Mouse (Mus musculus) erythroblast, embryonic 14.5 days (primary cell): Measurements from ENCODE around the gene Prdx5. TPM values are rescaled to one million over a fixed set of nuclear protein-coding genes. Genes with fewer than 3 reads are reported as not detected.
"Not testable (repeated sequence)": the region's sequence is repeated elsewhere in the genome, so short reads cannot be mapped to it uniquely, and the experiment has no call there.

ENCODE experiments used
- H3K27me3 ChIP-seq: 2 replicates; pipeline ENCODE4 v1.6.1; 2012; ENCODE audit warnings: inconsistent platforms; ENCODE audit not compliant: control insufficient read depth
- H3K36me3 ChIP-seq: 2 replicates; pipeline ENCODE4 v1.6.1; 2012; ENCODE audit warnings: mild to moderate bottlenecking, inconsistent platforms; ENCODE audit not compliant: control insufficient read depth
- H3K4me1 ChIP-seq: 2 replicates; pipeline ENCODE4 v1.6.1; 2012; ENCODE audit warnings: inconsistent platforms; ENCODE audit not compliant: control insufficient read depth
- H3K4me3 ChIP-seq: replicated peaks from 2 replicates; pipeline ENCODE3; 2012; ENCODE audit warnings: moderate library complexity, mild to moderate bottlenecking, inconsistent platforms
- H3K9me3 ChIP-seq: 2 replicates; pipeline ENCODE4 v1.6.1; 2012; ENCODE audit warnings: low read length, inconsistent platforms, mixed read lengths; ENCODE audit not compliant: control insufficient read depth
- GATA1 ChIP-seq: IDR thresholded peaks from 2 replicates; pipeline ENCODE4 v1.6.1; 2012; ENCODE audit warnings: low read length, inconsistent platforms, mixed read lengths
- TAL1 ChIP-seq: IDR thresholded peaks from 3 replicates; pipeline ENCODE4 v1.6.1; 2012; ENCODE audit warnings: low read length, inconsistent platforms, mixed read lengths
- polyA plus RNA-seq: library from polyadenylated mRNA; stranded (reverse); fragments of >175 nt; gene quantifications from 2 replicates; pipeline ENCODE4 v1.2.3, GENCODE M21; 2012

Gene Prdx5
- polyA plus RNA-seq, 1 experiment = 3.8 TPM

GRCm38 (mm10) chr19:6904846-6905245 is 5.1 kb downstream of the Prdx5 start:
- Histone ChIP-seq H3K9me3 (peaks cover 10% of the 10 kb centered on the region), H3K27me3 (no peaks in the 10 kb centered on the region; the same call in 1 of the 2 replicates), H3K4me3 (no peak overlapping the region), H3K36me3 (peaks cover 27% of the 10 kb centered on the region), H3K4me1 (peaks cover 24% of the 10 kb centered on the region)
- TF ChIP-seq GATA1 (no peak), TAL1 (no peak)

- Histone ChIP-seq H3K27me3 (no peaks in the 10 kb centered on the region; the same call in none of the 2 replicates), H3K4me3 (no peak overlapping the region), H3K9me3 (peaks cover 14% of the 10 kb centered on the region), H3K4me1 (peaks cover 9% of the 10 kb centered on the region), H3K36me3 (peaks cover 27% of the 10 kb centered on the region)
- TF ChIP-seq TAL1 = no peak
- no peak for TF ChIP-seq GATA1
These were observed 6.9 kb downstream of the Prdx5 start for GRCm38 (mm10) chr19:6903031-6903430.

- peaks cover 2% of the 10 kb centered on the region; the same call in 1 of the 2 replicates for H3K36me3 ChIP-seq
- H3K4me3 ChIP-seq = no peak overlapping the region
- no peak for TF ChIP-seq TAL1
- TF ChIP-seq GATA1 = no peak
- H3K9me3 ChIP-seq = peaks cover 21% of the 10 kb centered on the region
- H3K27me3 ChIP-seq = peaks cover 7% of the 10 kb centered on the region
- H3K4me1 ChIP-seq = no peaks in the 10 kb centered on the region
These were observed 10.3 kb downstream of the Prdx5 start for GRCm38 (mm10) chr19:6899641-6900040.

GRCm38 (mm10) chr19:6895608-6896305 is 14.1 kb downstream of the Prdx5 start:
- not testable (repeated sequence) for H3K27me3 ChIP-seq

GRCm38 (mm10) chr19:6893731-6894451 is 16.0 kb downstream of the Prdx5 start:
- H3K4me3 ChIP-seq = no peak overlapping the region
- H3K36me3 ChIP-seq = no peaks in the 10 kb centered on the region
- TF ChIP-seq TAL1 (no peak), GATA1 (no peak)
- H3K9me3 ChIP-seq = peaks cover 7% of the 10 kb centered on the region
- no peaks in the 10 kb centered on the region for H3K4me1 ChIP-seq
- H3K27me3 ChIP-seq = peaks cover 7% of the 10 kb centered on the region

More at GRCm38 (mm10) chr19:6895608-6896305, 14.1 kb downstream of the Prdx5 start:
- peaks cover 17% of the 10 kb centered on the region for H3K9me3 ChIP-seq
- H3K4me3 ChIP-seq, H3K36me3 ChIP-seq, H3K4me1 ChIP-seq: not testable (repeated sequence)

GRCm38 (mm10) chr19:6892512-6892911 is 17.4 kb downstream of the Prdx5 start:
- no peaks in the 10 kb centered on the region for H3K36me3 ChIP-seq
- no peak overlapping the region for H3K4me3 ChIP-seq
- no peaks in the 10 kb centered on the region for H3K4me1 ChIP-seq
- TF ChIP-seq GATA1 (no peak), TAL1 (no peak)
- H3K9me3 ChIP-seq = peaks cover 7% of the 10 kb centered on the region
- H3K27me3 ChIP-seq = peaks cover 7% of the 10 kb centered on the region

- no peak for TF ChIP-seq GATA1
- TF ChIP-seq TAL1 = no peak
- Histone ChIP-seq H3K4me3 (no peak overlapping the region), H3K9me3 (no peaks in the 10 kb centered on the region), H3K36me3 (no peaks in the 10 kb centered on the region), H3K27me3 (no peaks in the 10 kb centered on the region), H3K4me1 (no peaks in the 10 kb centered on the region)
These were observed 31.9 kb downstream of the Prdx5 start for GRCm38 (mm10) chr19:6877965-6878364.

GRCm38 (mm10) chr19:6876799-6877198 is 33.1 kb downstream of the Prdx5 start:
- TF ChIP-seq GATA1 (no peak), TAL1 (no peak)
- H3K9me3 ChIP-seq = no peaks in the 10 kb centered on the region
- H3K4me3 ChIP-seq = no peak overlapping the region
- H3K36me3 ChIP-seq = no peaks in the 10 kb centered on the region
- no peaks in the 10 kb centered on the region for H3K27me3 ChIP-seq
- H3K4me1 ChIP-seq = peaks cover 2% of the 10 kb centered on the region; the same call in 1 of the 2 replicates

- no peak for TF ChIP-seq TAL1
- no peak for TF ChIP-seq GATA1
- Histone ChIP-seq H3K36me3 (no peaks in the 10 kb centered on the region), H3K4me1 (peaks cover 9% of the 10 kb centered on the region), H3K9me3 (no peaks in the 10 kb centered on the region), H3K4me3 (no peak overlapping the region), H3K27me3 (no peaks in the 10 kb centered on the region)
These were observed 34.1 kb downstream of the Prdx5 start for GRCm38 (mm10) chr19:6875834-6876233.
